Mouse (Mus musculus) embryonic fibroblast, embryonic 13.5 days (primary cell): ENCODE measurements around the gene Ccdc159.

ENCODE experiments used
- CTCF ChIP-seq: IDR thresholded peaks from 2 replicates; pipeline ENCODE4 v1.5.1; 2011; ENCODE audit warnings: mild to moderate bottlenecking, control low read depth, low read length, moderate library complexity, borderline replicate concordance; ENCODE audit not compliant: insufficient read depth
- POLR2A ChIP-seq: IDR thresholded peaks from 2 replicates; pipeline ENCODE4 v1.6.1; 2011; ENCODE audit warnings: low read depth, mild to moderate bottlenecking, control low read depth, low read length, moderate library complexity

- TF ChIP-seq CTCF = peak; percentile 28; the same call in 1 of the 2 replicates
- TF ChIP-seq POLR2A = no peak
These were observed 33.4 kb downstream of the Ccdc159 start for GRCm38 (mm10) chr9:21960558-21961208.
